Mouse (Mus musculus): Measurements from ENCODE around the gene Nkx2-5. TPM values are rescaled to one million over a fixed set of nuclear protein-coding genes. Genes with fewer than 3 reads are reported as not detected.

Gene Nkx2-5
- polyA plus RNA-seq, 1 experiment from 2014 or later: not detected

Other genes with a start within 250 kb of the Nkx2-5 start
- gene Atp6v0e, start 181.8 kb downstream of the Nkx2-5 start, polyA plus RNA-seq (2016; fragmentation: Nextera tagmentation; extraction: Ambion mirVana): 112 and 114 TPM in 2 replicates
- 3.9 and 6.0 TPM in 2 replicates for gene Crebrf, start 129.4 kb downstream of the Nkx2-5 start, polyA plus RNA-seq (2016; fragmentation: Nextera tagmentation; extraction: Ambion mirVana)
- gene Bnip1, start 63.9 kb downstream of the Nkx2-5 start, polyA plus RNA-seq (2016; fragmentation: Nextera tagmentation; extraction: Ambion mirVana): 56.2 and 59.2 TPM in 2 replicates
- 9.5 and 10.5 TPM in 2 replicates for gene Kifc5b, start 72.1 kb upstream of the Nkx2-5 start, polyA plus RNA-seq (2016; fragmentation: Nextera tagmentation; extraction: Ambion mirVana)
- gene Phf1, start 88.0 kb upstream of the Nkx2-5 start, polyA plus RNA-seq (2016; fragmentation: Nextera tagmentation; extraction: Ambion mirVana): 10.7 and 12.5 TPM in 2 replicates
- 173 and 188 TPM in 2 replicates for gene Cuta, start 94.6 kb upstream of the Nkx2-5 start, polyA plus RNA-seq (2016; fragmentation: Nextera tagmentation; extraction: Ambion mirVana)
- gene Syngap1, start 96.2 kb upstream of the Nkx2-5 start, polyA plus RNA-seq (2016; fragmentation: Nextera tagmentation; extraction: Ambion mirVana): 3.4 and 4.0 TPM in 2 replicates
- gene Zbtb9, start 128.2 kb upstream of the Nkx2-5 start, polyA plus RNA-seq (2016; fragmentation: Nextera tagmentation; extraction: Ambion mirVana): 15.8 and 17.8 TPM in 2 replicates
- 3.5 and 5.3 TPM in 2 replicates for gene Bak1, start 184.0 kb upstream of the Nkx2-5 start, polyA plus RNA-seq (2016; fragmentation: Nextera tagmentation; extraction: Ambion mirVana)
- 4.3 and 5.2 TPM in 2 replicates for gene Itpr3, start 212.3 kb upstream of the Nkx2-5 start, polyA plus RNA-seq (2016; fragmentation: Nextera tagmentation; extraction: Ambion mirVana)

Data from limb, embryonic 12.5 days (tissue).